8 mouse cellular contexts compared by ENCODE assay signal in genomic region chr17:79051606-79052005, GRCm38 (mm10). TPM values are rescaled to one million over a fixed set of nuclear protein-coding genes. Genes with fewer than 3 reads are reported as not detected.
DNase-seq lines count a peak whose midpoint lies in the region; ATAC-seq and TF ChIP-seq lines count a peak whose summit lies in the region.

Gene Qpct (plus strand): TSS chr17:79051906.

- peak within 1 kb of the TSS; percentile 95 for H3K4me2 ChIP-seq in heart, postnatal 0 days (ENCODE audit: low read depth, low read length)
- peak within 1 kb of the TSS; percentile 53 for H3K4me2 ChIP-seq in liver, embryonic 16.5 days (ENCODE audit: low read depth, low read length)

- ATAC-seq in heart, postnatal 0 days (ENCODE audit: insufficient read depth, low read depth), result no peak
- no peak for ATAC-seq in liver, embryonic 16.5 days (ENCODE audit: low read depth)
- no peak for ATAC-seq in megakaryocyte progenitor cell, adult 5-6 weeks (replicated peaks; ENCODE audit: poor library complexity)

- TF ChIP-seq POLR2A in kidney, adult 2 months (IDR thresholded peaks at IDR 0.05; ENCODE audit: low read depth, low read length), result no peak
- no peak for TF ChIP-seq POLR2A in bone marrow macrophage, adult 2 months (IDR thresholded peaks at IDR 0.05; ENCODE audit: borderline replicate concordance, low read depth, low read length)

- no peaks in the 10 kb centered on the region for H3K36me3 ChIP-seq in kidney, adult 2 months (ENCODE audit: control insufficient read depth, insufficient read depth, low read length)
- H3K36me3 ChIP-seq in heart, postnatal 0 days (replicated peaks; ENCODE audit: control insufficient read depth, insufficient read depth, low read length), result no peaks in the 10 kb centered on the region
- no peaks in the 10 kb centered on the region for H3K36me3 ChIP-seq in liver, embryonic 16.5 days (ENCODE audit: control insufficient read depth, insufficient read depth)

- H3K27ac ChIP-seq in kidney, adult 2 months (ENCODE audit: insufficient read depth, low read depth, low read length), result no peak within 1 kb of the TSS
- no peak within 1 kb of the TSS for H3K27ac ChIP-seq in bone marrow macrophage, adult 2 months (ENCODE audit: insufficient read depth, low read depth, low read length)
- peak within 1 kb of the TSS; percentile 18; the same call in 1 of the 2 replicates for H3K27ac ChIP-seq in heart, postnatal 0 days (ENCODE audit: low read depth)
- H3K27ac ChIP-seq in liver, embryonic 16.5 days (ENCODE audit: low read length), result no peak within 1 kb of the TSS

- WGBS in kidney, adult 2 months, result 75% methylated on average over 4 of the region's 4 CpGs
- WGBS in heart, postnatal 0 days, result 76% methylated on average over 4 of the region's 4 CpGs
- WGBS in liver, embryonic 16.5 days (ENCODE audit: insufficient replicate concordance), result 56% methylated on average over 4 of the region's 4 CpGs

- DNase-seq in kidney, adult 2 months, result no peak
- DNase-seq in kidney, adult 11 months, result no peak
- DNase-seq in heart, postnatal 0 days (ENCODE audit: low spot score), result no peak
- no peak for DNase-seq in urinary bladder, postnatal 14 days (ENCODE audit: low spot score)
- DNase-seq in frontal cortex, postnatal 10 days (ENCODE audit: low spot score in 2 of 2), result no peak

- H3K27me3 ChIP-seq in kidney, adult 2 months (replicated peaks; ENCODE audit: control insufficient read depth, insufficient read depth, low read length), result no peaks in the 10 kb centered on the region
- H3K27me3 ChIP-seq in heart, postnatal 0 days (ENCODE audit: control insufficient read depth, insufficient read depth, low read length), result peaks cover 5% of the 10 kb centered on the region
- H3K27me3 ChIP-seq in liver, embryonic 16.5 days (ENCODE audit: control insufficient read depth, insufficient read depth, low read depth, low read length), result peaks cover 8% of the 10 kb centered on the region

- TF ChIP-seq CTCF in kidney, adult 2 months (conservative IDR thresholded peaks at IDR 0.05; ENCODE audit: insufficient read depth, insufficient read length, low read depth, low read length), result no peak
- TF ChIP-seq CTCF in bone marrow macrophage, adult 2 months (IDR thresholded peaks at IDR 0.05; ENCODE audit: low read depth, low read length), result no peak
- TF ChIP-seq CTCF in heart, postnatal 0 days (IDR thresholded peaks at IDR 0.05; ENCODE audit: low read depth), result no peak; the same call in 1 of the 2 replicates

- H3K4me3 ChIP-seq in kidney, adult 2 months (ENCODE audit: insufficient read depth, low read depth, low read length), result peak within 1 kb of the TSS; percentile 52
- H3K4me3 ChIP-seq in bone marrow macrophage, adult 2 months (ENCODE audit: insufficient read depth, low read length), result peak within 1 kb of the TSS; percentile 76
- H3K4me3 ChIP-seq in heart, postnatal 0 days (ENCODE audit: low read depth, low read length), result peak within 1 kb of the TSS; percentile 61
- peak within 1 kb of the TSS; percentile 60 for H3K4me3 ChIP-seq in liver, embryonic 16.5 days (ENCODE audit: low read depth, low read length)

- H3K9me3 ChIP-seq in heart, postnatal 0 days (replicated peaks; ENCODE audit: control insufficient read depth, low read length), result no peaks in the 10 kb centered on the region
- H3K9me3 ChIP-seq in liver, embryonic 16.5 days (replicated peaks; ENCODE audit: control insufficient read depth, low read length), result no peaks in the 10 kb centered on the region

- no peak within 1 kb of the TSS for H3K9ac ChIP-seq in heart, postnatal 0 days (replicated peaks; ENCODE audit: low read depth, low read length)
- H3K9ac ChIP-seq in liver, embryonic 16.5 days (ENCODE audit: low read depth, low read length), result peak within 1 kb of the TSS; percentile 48

- H3K4me1 ChIP-seq in kidney, adult 2 months (ENCODE audit: control insufficient read depth, insufficient read depth, low read length), result no peaks in the 10 kb centered on the region
- peaks cover 4% of the 10 kb centered on the region for H3K4me1 ChIP-seq in bone marrow macrophage, adult 2 months (ENCODE audit: control insufficient read depth, insufficient read depth, low read length)
- H3K4me1 ChIP-seq in heart, postnatal 0 days (ENCODE audit: control insufficient read depth, insufficient read depth), result no peaks in the 10 kb centered on the region
- H3K4me1 ChIP-seq in liver, embryonic 16.5 days (ENCODE audit: control insufficient read depth, low read depth, low read length), result no peaks in the 10 kb centered on the region

- TF ChIP-seq EP300 in heart, postnatal 0 days (IDR thresholded peaks at IDR 0.05; ENCODE audit: low read depth), result no peak

RNA-seq across cellular contexts. Expression of gene Qpct, which starts in this region (rescaled TPM):
- polyA plus RNA-seq in kidney, adult 2 months (2012; rRNA removed), result 2.3 and 2.7 TPM in 2 replicates
- polyA plus RNA-seq in bone marrow macrophage, adult 2 months (2012; ENCODE audit: insufficient read depth, insufficient read length, missing spikeins), result 7.9 and 8.6 TPM in 2 replicates
- total RNA-seq in heart, postnatal 0 days (2014; rRNA removed; ENCODE audit: low replicate concordance), result 8.2 and 26.3 TPM in 2 replicates
- polyA plus RNA-seq in heart, postnatal 0 days (2015; fragmentation: Nextera tagmentation; extraction: Ambion mirVana), result 21.2 TPM in 2 replicates
- polyA plus RNA-seq in liver, embryonic 16.5 days (2015; fragmentation: Nextera tagmentation; extraction: Ambion mirVana), result 20.1 and 24.5 TPM in 2 replicates
- total RNA-seq in megakaryocyte progenitor cell, adult 5-6 weeks (2015), result 0.47 and 4.9 TPM in 2 replicates
- 1.2 and 1.6 TPM in 2 replicates for total RNA-seq in megakaryocyte progenitor cell, adult 5-6 weeks (2017)
